In genomic region chr7:19755851-19756786, GRCm38 (mm10) we compare ENCODE assay signal across 9 mouse cellular contexts. TPM values are rescaled to one million over a fixed set of nuclear protein-coding genes. Genes with fewer than 3 reads are reported as not detected.
DNase-seq lines count a peak whose midpoint lies in the region; ATAC-seq and TF ChIP-seq lines count a peak whose summit lies in the region.
"Had no signal": no experiment of that assay in that cellular context is flagged by ENCODE, and none has a peak within 500 bp of the region (broad histone marks: within the 10 kb centered on the region; RNA-seq: fewer than 3 reads in every experiment).

No protein-coding gene starts in this region.

- no peak for TF ChIP-seq CTCF in liver, adult 2 months (IDR thresholded peaks at IDR 0.05; ENCODE audit: low read depth, low read length)
- no peak for TF ChIP-seq CTCF in kidney, adult 2 months (conservative IDR thresholded peaks at IDR 0.05; ENCODE audit: insufficient read depth, insufficient read length, low read depth, low read length)

- 65% methylated on average over 23 of the region's 24 CpGs for WGBS in liver, adult 2 months
- WGBS in kidney, adult 2 months = 39% methylated on average over 24 of the region's 24 CpGs

- no peaks in the 10 kb centered on the region for H3K27me3 ChIP-seq in liver, adult 2 months (ENCODE audit: control insufficient read depth, insufficient read depth, low read length)
- H3K27me3 ChIP-seq in kidney, adult 2 months (replicated peaks; ENCODE audit: control insufficient read depth, insufficient read depth, low read length) = no peaks in the 10 kb centered on the region

- no peak for DNase-seq in liver, adult 2 months (ENCODE audit: extremely low read depth, low read depth, low spot score)
- no peak for DNase-seq in liver
- DNase-seq in gastrocnemius, postnatal 36 days = peak; percentile 64 to 76
- peak; percentile 84 for DNase-seq in kidney, adult 2 months
- DNase-seq in lung, postnatal 36 days = peak; percentile 86
- no peak for DNase-seq in cerebellum, adult 11 months
- DNase-seq in spleen, postnatal 14 days (ENCODE audit: low spot score in 2 of 2) = no peak

- ATAC-seq in activated CD4-positive, CD25-positive, alpha-beta regulatory T cell, adult 4 months = no peak

- intact Hi-C loops in gastrocnemius, postnatal 36 days (cut with DNase I) = no loop called here

- H3K4me3 ChIP-seq in liver, adult 2 months (ENCODE audit: insufficient read depth, low read depth, low read length) = peak overlapping the region; percentile 16; the same call in 1 of the 2 replicates
- H3K4me3 ChIP-seq in kidney, adult 2 months (ENCODE audit: insufficient read depth, low read depth, low read length) = peak overlapping the region; percentile 20; the same call in 1 of the 2 replicates

- TF ChIP-seq POLR2A in liver, adult 2 months (IDR thresholded peaks at IDR 0.05; ENCODE audit: extremely low read depth, insufficient read depth, low read length) = 0 out of 2 replicates have a peak, but pooled peaks have one; percentile 11
- TF ChIP-seq POLR2A in kidney, adult 2 months (IDR thresholded peaks at IDR 0.05; ENCODE audit: low read depth, low read length) = no peak

- no peaks in the 10 kb centered on the region for H3K36me3 ChIP-seq in liver, adult 2 months (ENCODE audit: control insufficient read depth, insufficient read depth, low read length)
- no peaks in the 10 kb centered on the region for H3K36me3 ChIP-seq in kidney, adult 2 months (ENCODE audit: control insufficient read depth, insufficient read depth, low read length)

- no peaks in the 10 kb centered on the region for H3K79me2 ChIP-seq in liver, adult 2 months (ENCODE audit: control insufficient read depth, insufficient read depth, low read length)

- no peaks in the 10 kb centered on the region; the same call in 1 of the 2 replicates for H3K4me1 ChIP-seq in liver, adult 2 months (ENCODE audit: control insufficient read depth, insufficient read depth, low read length)
- H3K4me1 ChIP-seq in kidney, adult 2 months (ENCODE audit: control insufficient read depth, insufficient read depth, low read length) = 0 out of 2 replicates have a peak, but pooled peaks cover 3% of the 10 kb centered on the region

- peak overlapping the region; percentile 55 for H3K27ac ChIP-seq in liver, adult 2 months (replicated peaks; ENCODE audit: insufficient read depth, low read depth, low read length)
- peak overlapping the region; percentile 88 for H3K27ac ChIP-seq in kidney, adult 2 months (ENCODE audit: insufficient read depth, low read depth, low read length)

- 0 out of 2 replicates have a peak overlapping the region, but pooled peaks have one; percentile 36 for H3K9ac ChIP-seq in liver, adult 2 months (ENCODE audit: low read depth, low read length)

RNA-seq across cellular contexts. Expression of gene Nectin2, which starts 5.8 kb away (rescaled TPM):
- total RNA-seq in liver, adult 2 months (2014; rRNA removed) = 17.8 and 18.9 TPM in 2 replicates
- 57.4 and 68.7 TPM in 2 replicates for polyA plus RNA-seq in liver, adult 2 months (2012; rRNA removed)
- total RNA-seq in gastrocnemius, postnatal 36 days (2021) = 1 to 10 TPM; 2.0 to 2.3 TPM
- polyA plus RNA-seq in kidney, adult 2 months (2012; rRNA removed) = 44.5 and 47.7 TPM in 2 replicates
- under 1 TPM in 1 of 2 experiments, not detected in 1; 0.56 TPM for polyA plus RNA-seq in activated CD4-positive, CD25-positive, alpha-beta regulatory T cell, adult 4 months (2017; shearing (Covaris generic))

RNA-seq across cellular contexts. Expression of gene Bcam, which starts 14.7 kb away (rescaled TPM):
- 2.3 and 2.5 TPM in 2 replicates for total RNA-seq in liver, adult 2 months (2014; rRNA removed)
- polyA plus RNA-seq in liver, adult 2 months (2012; rRNA removed) = 4.8 and 5.4 TPM in 2 replicates
- total RNA-seq in gastrocnemius, postnatal 36 days (2021) = 10 to 100 TPM; 22.0 to 22.6 TPM
- 237 and 272 TPM in 2 replicates for polyA plus RNA-seq in kidney, adult 2 months (2012; rRNA removed)
- polyA plus RNA-seq in activated CD4-positive, CD25-positive, alpha-beta regulatory T cell, adult 4 months (2017; shearing (Covaris generic)) = 1 to 10 TPM; 1.4 to 1.6 TPM
- total RNA-seq: neutrophil, adult 5-6 weeks had no signal

RNA-seq across cellular contexts. Expression of gene Cblc, which starts 40.5 kb away (rescaled TPM):
- 17.4 and 17.8 TPM in 2 replicates for total RNA-seq in liver, adult 2 months (2014; rRNA removed)
- polyA plus RNA-seq in liver, adult 2 months (2012; rRNA removed) = 23.0 and 23.5 TPM in 2 replicates
- not detected for total RNA-seq in gastrocnemius, postnatal 36 days (2021)
- 24.4 and 32.6 TPM in 2 replicates for polyA plus RNA-seq in kidney, adult 2 months (2012; rRNA removed)
- polyA plus RNA-seq in activated CD4-positive, CD25-positive, alpha-beta regulatory T cell, adult 4 months (2017; shearing (Covaris generic)) = not detected

RNA-seq across cellular contexts. Expression of gene Tomm40, which starts 40.9 kb away (rescaled TPM):
- 22.3 and 26.9 TPM in 2 replicates for total RNA-seq in liver, adult 2 months (2014; rRNA removed)
- polyA plus RNA-seq in liver, adult 2 months (2012; rRNA removed) = 48.7 and 56.2 TPM in 2 replicates
- 10 to 100 TPM; 36.8 to 47.6 TPM for total RNA-seq in gastrocnemius, postnatal 36 days (2021)
- polyA plus RNA-seq in kidney, adult 2 months (2012; rRNA removed) = 83.9 and 86.3 TPM in 2 replicates
- 10 to 100 TPM in 1 of 2 experiments, 1 to 10 TPM in 1; 5.7 to 11.7 TPM for polyA plus RNA-seq in activated CD4-positive, CD25-positive, alpha-beta regulatory T cell, adult 4 months (2017; shearing (Covaris generic))

RNA-seq across cellular contexts. Expression of gene Apoe, which starts 57.1 kb away (rescaled TPM):
- total RNA-seq in liver, adult 2 months (2014; rRNA removed) = 23,407 and 25,019 TPM in 2 replicates
- polyA plus RNA-seq in liver, adult 2 months (2012; rRNA removed) = 39,394 and 43,401 TPM in 2 replicates
- total RNA-seq in gastrocnemius, postnatal 36 days (2021) = 10 to 100 TPM; 49.0 to 51.4 TPM
- 922 and 939 TPM in 2 replicates for polyA plus RNA-seq in kidney, adult 2 months (2012; rRNA removed)
- polyA plus RNA-seq in activated CD4-positive, CD25-positive, alpha-beta regulatory T cell, adult 4 months (2017; shearing (Covaris generic)) = 10 to 100 TPM in 1 of 2 experiments, 1 to 10 TPM in 1; 4.1 to 16.0 TPM

Comparison
In these comparisons a context has a peak if more than half of its experiments do, and no peak if none do; other contexts are left out.
1. DNase-seq: peak in gastrocnemius, postnatal 36 days (2 of 2), kidney, adult 2 months (single experiment) and lung, postnatal 36 days (single experiment); none in liver, adult 2 months (single experiment), liver (single experiment), cerebellum, adult 11 months (single experiment) and spleen, postnatal 14 days (0 of 2).
2. RNA of gene Nectin2, which starts 5.8 kb away (polyA plus RNA-seq): 57.4 to 68.7 TPM in liver, adult 2 months and 44.5 to 47.7 TPM in kidney, adult 2 months; 0.56 TPM in activated CD4-positive, CD25-positive, alpha-beta regulatory T cell, adult 4 months; every median in the first group is over 10 times any median in the second.
3. RNA of gene Bcam, which starts 14.7 kb away (polyA plus RNA-seq): 237 to 272 TPM in kidney, adult 2 months; 4.8 to 5.4 TPM in liver, adult 2 months and 1.4 to 1.6 TPM in activated CD4-positive, CD25-positive, alpha-beta regulatory T cell, adult 4 months; every median in the first group is over 10 times any median in the second.
4. RNA of gene Cblc, which starts 40.5 kb away (polyA plus RNA-seq): 24.4 to 32.6 TPM in kidney, adult 2 months and 23.0 to 23.5 TPM in liver, adult 2 months; not detected in activated CD4-positive, CD25-positive, alpha-beta regulatory T cell, adult 4 months; every median in the first group is over 10 times any median in the second.